Mouse (Mus musculus) G1E (cell line): Measurements from ENCODE around the gene Eya4.

Experiments used
- CTCF ChIP-seq: IDR thresholded peaks from 2 replicates; pipeline ENCODE4 v1.5.1; 2012; ENCODE audit warnings: low read depth, low read length, inconsistent platforms, mixed read lengths
- GATA1 ChIP-seq: IDR thresholded peaks from 2 replicates; pipeline ENCODE4 v1.6.1; 2012; ENCODE audit warnings: borderline replicate concordance, low read length, inconsistent platforms, mixed read lengths
- POLR2AphosphoS5 ChIP-seq: IDR thresholded peaks from 2 replicates; pipeline ENCODE4 v1.6.1; 2012; ENCODE audit warnings: low read depth, low read length, inconsistent platforms; ENCODE audit not compliant: insufficient replicate concordance
- TAL1 ChIP-seq: conservative IDR thresholded peaks from 2 replicates; pipeline ENCODE4 v1.6.1; 2012; ENCODE audit warnings: low read depth, low read length, inconsistent platforms, mixed read lengths

GRCm38 (mm10) chr10:23348101-23348892, 2.3 kb downstream of the Eya4 start:
- TF ChIP-seq CTCF: no peak
- TF ChIP-seq POLR2AphosphoS5: no peak
- no peak for TF ChIP-seq GATA1
- TF ChIP-seq TAL1: no peak
